Mouse (Mus musculus) layer of hippocampus, postnatal 14 days (tissue): ENCODE results near the gene Pappa. TPM values are rescaled to one million over a fixed set of nuclear protein-coding genes. Genes with fewer than 3 reads are reported as not detected.

ENCODE experiments used
- DNase-seq, 2 experiments: peaks; one replicate each; pipeline ENCODE4 v3.0.0; 2021 to 2022; ENCODE audit warnings: low spot score in 2 of 2, mixed read lengths in 1 of 2
- total RNA-seq, 2 experiments: library from RNA; stranded (reverse); gene quantifications; 2 replicates each; pipeline ENCODE4 v1.2.3; 2021

Gene Pappa
- total RNA-seq, 2 experiments from 2014 or later: 1.3 TPM

- DNase-seq: no peak
Measured at GRCm38 (mm10) chr4:65163698-65164097, 39.7 kb downstream of the Pappa start.

GRCm38 (mm10) chr4:65166288-65166835, 42.4 kb downstream of the Pappa start:
- DNase-seq: no peak

GRCm38 (mm10) chr4:65174505-65174904, 50.5 kb downstream of the Pappa start:
- DNase-seq: no peak

- no peak for DNase-seq
Measured at GRCm38 (mm10) chr4:65178146-65178545, 54.2 kb downstream of the Pappa start.

GRCm38 (mm10) chr4:65187236-65187635, 63.3 kb downstream of the Pappa start:
- no peak for DNase-seq

- DNase-seq: no peak
Measured at GRCm38 (mm10) chr4:65187716-65188115, 63.7 kb downstream of the Pappa start.

GRCm38 (mm10) chr4:65188921-65189485, 65.0 kb downstream of the Pappa start:
- no peak for DNase-seq

GRCm38 (mm10) chr4:65192810-65193209, 68.8 kb downstream of the Pappa start:
- no peak for DNase-seq

GRCm38 (mm10) chr4:65195971-65196370, 72.0 kb downstream of the Pappa start:
- peak in 1 of 2 experiments; percentile 6 for DNase-seq

GRCm38 (mm10) chr4:65203666-65204065, 79.7 kb downstream of the Pappa start:
- no peak for DNase-seq

- DNase-seq: no peak
Measured at GRCm38 (mm10) chr4:65205446-65205845, 81.5 kb downstream of the Pappa start.

GRCm38 (mm10) chr4:65209369-65210015, 85.5 kb downstream of the Pappa start:
- no peak for DNase-seq

GRCm38 (mm10) chr4:65216682-65217081, 92.7 kb downstream of the Pappa start:
- DNase-seq: no peak

GRCm38 (mm10) chr4:65217651-65218364, 93.8 kb downstream of the Pappa start:
- DNase-seq: no peak

GRCm38 (mm10) chr4:65223901-65224300, 99.9 kb downstream of the Pappa start:
- peak in 1 of 2 experiments; percentile 68 for DNase-seq

GRCm38 (mm10) chr4:65238540-65238998, 114.6 kb downstream of the Pappa start:
- DNase-seq: no peak

GRCm38 (mm10) chr4:65242434-65242931, 118.5 kb downstream of the Pappa start:
- DNase-seq: no peak

GRCm38 (mm10) chr4:65243245-65243644, 119.3 kb downstream of the Pappa start:
- DNase-seq: no peak

GRCm38 (mm10) chr4:65245015-65245414, 121.0 kb downstream of the Pappa start:
- no peak for DNase-seq

- no peak for DNase-seq
Measured at GRCm38 (mm10) chr4:65245440-65245839, 121.5 kb downstream of the Pappa start.

GRCm38 (mm10) chr4:65252193-65252592, 128.2 kb downstream of the Pappa start:
- DNase-seq: no peak

- DNase-seq: no peak
Measured at GRCm38 (mm10) chr4:65254073-65254472, 130.1 kb downstream of the Pappa start.
